Mouse (Mus musculus): ENCODE measurements around the gene Tbc1d20.
"Not testable (repeated sequence)": the region's sequence is repeated elsewhere in the genome, so short reads cannot be mapped to it uniquely, and the experiment has no call there.

The Tbc1d20 gene

DNA sequence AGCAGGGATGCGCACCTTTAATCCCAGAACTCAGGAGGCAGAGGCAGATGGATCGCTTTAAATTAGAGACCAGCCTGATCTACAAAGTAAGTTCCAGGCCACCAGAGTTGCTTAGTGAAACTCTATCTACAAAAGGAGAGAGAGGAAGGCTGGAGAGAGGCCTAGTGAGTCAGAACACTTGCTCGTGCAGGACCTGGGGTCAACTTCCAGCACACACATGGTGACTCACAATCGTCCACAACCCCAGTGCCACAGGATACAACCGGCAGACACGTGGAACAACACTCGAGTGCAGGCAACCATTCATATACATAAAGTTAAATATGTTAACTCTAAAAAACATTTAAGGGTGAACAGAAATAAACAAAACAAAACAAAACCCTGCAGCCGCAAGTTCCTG is 33.0 kb downstream of the Tbc1d20 start:
- DNase-seq (ENCODE audit: low spot score), result no peak

DNA sequence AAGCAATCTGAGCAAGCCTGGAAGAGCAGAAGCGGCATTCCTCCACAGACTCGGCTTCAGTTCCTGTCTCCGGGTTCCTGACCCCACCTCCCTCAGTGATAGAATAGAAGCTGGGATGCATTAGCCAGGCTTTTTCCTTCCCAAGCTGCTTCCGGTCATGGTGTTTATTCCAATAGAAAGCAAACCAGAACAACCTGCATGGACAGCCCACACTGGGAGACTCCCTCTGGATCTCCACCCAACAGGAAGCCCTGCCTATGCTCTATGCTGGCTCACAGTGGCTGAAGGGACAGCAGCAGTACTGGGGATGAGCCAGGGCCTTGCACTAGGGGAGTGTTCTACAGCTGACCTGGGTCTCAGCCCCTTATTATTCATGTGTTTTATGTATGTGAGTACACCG is 34.4 kb downstream of the Tbc1d20 start:
- DNase-seq (ENCODE audit: low spot score), result no peak

GRCm38 (mm10) chr2:152330858-152331423 is 37.3 kb downstream of the Tbc1d20 start:
- no peak for DNase-seq (ENCODE audit: low spot score)

- DNase-seq (ENCODE audit: low spot score), result peak; percentile 91
These were observed 38.6 kb downstream of the Tbc1d20 start, which contains the start of gene Rbck1 for GRCm38 (mm10) chr2:152332101-152332825. Gene Rbck1, minus strand, starts transcription at chr2:152332653.

DNA sequence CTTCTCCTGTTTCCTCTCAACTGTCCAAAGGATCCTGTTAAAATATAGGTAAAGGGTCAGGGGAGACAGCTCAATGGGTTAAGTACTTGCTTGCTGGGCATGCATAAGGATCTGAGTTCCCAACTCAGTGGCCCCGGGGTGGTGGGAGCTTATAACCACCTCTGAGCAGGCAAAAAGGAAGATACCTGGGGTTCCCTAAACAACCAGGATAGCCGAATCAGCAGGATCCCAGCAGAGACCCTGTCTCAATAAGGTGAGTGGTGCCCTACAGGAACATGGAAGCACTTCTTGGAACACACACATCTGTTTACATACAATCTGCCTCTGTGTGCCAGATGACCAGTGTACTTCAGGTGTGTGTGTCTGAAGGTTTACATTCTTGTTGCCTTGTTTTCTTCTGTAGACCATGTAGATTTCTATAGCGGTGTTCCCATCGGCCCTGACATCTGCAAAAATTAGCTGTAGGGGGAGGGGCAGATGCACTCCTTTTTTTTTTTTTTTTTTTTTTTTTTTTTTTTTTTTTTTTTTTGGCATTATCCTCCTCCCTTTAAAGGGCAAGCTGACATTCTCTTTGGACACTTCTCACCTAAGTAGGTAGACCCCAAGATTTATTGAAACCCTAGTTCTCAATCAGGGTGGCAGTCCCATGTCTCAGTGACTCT is 39.8 kb downstream of the Tbc1d20 start:
- DNase-seq (ENCODE audit: low spot score), result no peak

DNA sequence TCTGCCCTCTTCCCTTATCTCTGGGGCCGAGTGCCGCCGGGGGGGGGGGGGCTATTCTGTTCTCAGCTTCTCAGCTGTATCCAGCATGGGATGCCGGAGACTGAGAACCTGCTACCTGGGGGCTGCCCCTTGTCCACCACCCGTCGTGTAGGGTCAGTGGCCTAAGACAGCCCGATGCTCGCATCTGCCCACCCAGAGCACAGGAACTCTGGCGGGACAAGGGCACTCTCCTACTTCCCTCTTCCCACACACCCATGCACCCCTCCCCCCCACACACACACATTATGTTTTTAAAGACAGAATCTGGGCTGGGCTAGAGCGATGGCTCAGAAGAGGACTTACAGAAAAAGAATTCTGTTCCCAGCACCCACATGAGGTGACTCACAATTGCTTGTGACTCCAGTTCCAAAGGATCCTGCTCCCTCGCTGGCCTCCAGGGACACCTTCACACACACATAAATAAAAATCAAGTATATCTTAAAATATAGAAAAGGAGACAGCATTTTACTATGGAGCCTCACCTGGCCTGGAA is 41.7 kb downstream of the Tbc1d20 start:
- DNase-seq (ENCODE audit: low spot score), result no peak

GRCm38 (mm10) chr2:152336856-152337255 is 43.2 kb downstream of the Tbc1d20 start:
- no peak for DNase-seq (ENCODE audit: low spot score)

GRCm38 (mm10) chr2:152337591-152338212 is 44.1 kb downstream of the Tbc1d20 start:
- no peak for DNase-seq (ENCODE audit: low spot score)

- no peak for DNase-seq (ENCODE audit: low spot score)
These were observed 44.7 kb downstream of the Tbc1d20 start for GRCm38 (mm10) chr2:152338319-152338718.

DNA sequence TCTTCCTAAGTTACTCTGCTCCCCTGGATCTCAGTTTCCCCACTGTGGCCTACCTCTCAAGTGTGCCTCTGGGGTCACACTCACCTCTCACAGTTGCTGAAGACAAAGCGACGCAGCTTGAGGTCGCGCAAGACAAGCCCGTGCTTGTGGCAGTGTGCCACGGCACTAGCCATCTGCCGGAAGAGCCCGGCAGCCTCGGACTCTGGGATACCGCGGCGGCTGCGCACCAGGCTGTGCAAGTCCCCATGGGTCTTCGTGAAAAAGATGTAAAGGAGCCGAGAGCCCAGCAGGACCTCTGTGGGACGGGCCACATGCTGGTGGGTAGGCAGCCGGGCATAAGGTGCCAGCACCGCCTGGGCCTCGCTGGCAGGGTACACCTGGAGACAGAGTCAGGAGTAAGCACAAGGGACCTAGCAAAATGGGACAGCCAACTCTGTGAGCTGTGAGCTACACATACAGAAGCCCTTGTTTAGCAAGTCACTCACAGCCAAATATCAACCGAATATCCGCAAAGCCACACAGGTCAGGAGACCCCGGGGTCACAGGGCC is 46.1 kb downstream of the Tbc1d20 start:
- no peak for DNase-seq (ENCODE audit: low spot score)

DNA sequence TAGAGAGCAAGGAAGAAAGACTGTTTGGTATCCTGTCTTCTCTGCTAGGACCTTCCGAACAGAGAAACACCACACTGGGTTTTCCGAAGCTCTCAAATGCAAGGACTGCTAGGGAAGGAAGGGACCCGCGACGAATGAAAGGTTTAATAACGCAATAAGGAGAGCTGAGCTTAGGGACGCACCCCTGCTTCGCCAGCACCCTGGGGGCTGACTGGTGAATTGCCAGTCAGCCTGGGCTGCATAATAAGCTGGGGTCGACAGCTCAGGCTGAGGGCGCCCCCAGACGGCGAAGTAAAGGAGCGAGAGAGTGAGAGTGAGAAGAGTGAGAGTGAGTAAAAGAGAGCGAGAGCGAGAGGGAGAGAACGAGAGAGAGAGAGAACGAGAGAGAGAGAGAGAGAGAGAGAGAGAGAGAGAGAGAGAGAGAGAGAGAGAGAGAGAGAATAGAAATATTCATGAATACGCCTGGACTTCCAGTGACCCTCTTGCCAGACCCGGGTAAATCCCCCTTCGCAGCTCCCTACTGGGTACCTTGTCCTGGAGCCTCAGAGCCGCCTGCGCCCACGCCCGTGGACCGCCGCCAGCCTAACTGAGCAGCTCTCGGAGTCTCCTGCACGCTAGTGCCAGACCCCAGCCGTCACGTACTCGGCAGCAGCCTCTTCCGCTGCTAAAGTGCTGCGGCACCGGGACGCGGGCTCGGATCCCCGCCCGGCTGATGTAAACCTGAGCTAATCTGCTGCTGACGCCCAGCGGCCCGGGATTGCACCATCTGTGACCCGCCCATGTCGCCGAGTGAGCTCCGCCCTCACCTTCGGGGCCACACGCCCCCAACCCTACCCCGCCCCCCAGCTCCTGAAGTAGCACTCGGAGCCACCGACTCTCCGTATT is 49.9 kb downstream of the Tbc1d20 start, which contains the start of gene Trib3:
Trib3 (minus strand) TSS at position 704 of the 885 bp plus-strand sequence.
- DNase-seq (ENCODE audit: low spot score), result peak; percentile 63

- DNase-seq (ENCODE audit: low spot score), result no peak
These were observed 50.7 kb downstream of the Tbc1d20 start for GRCm38 (mm10) chr2:152344361-152344760.

GRCm38 (mm10) chr2:152344909-152345308 is 51.3 kb downstream of the Tbc1d20 start:
- no peak for DNase-seq (ENCODE audit: low spot score)

DNA sequence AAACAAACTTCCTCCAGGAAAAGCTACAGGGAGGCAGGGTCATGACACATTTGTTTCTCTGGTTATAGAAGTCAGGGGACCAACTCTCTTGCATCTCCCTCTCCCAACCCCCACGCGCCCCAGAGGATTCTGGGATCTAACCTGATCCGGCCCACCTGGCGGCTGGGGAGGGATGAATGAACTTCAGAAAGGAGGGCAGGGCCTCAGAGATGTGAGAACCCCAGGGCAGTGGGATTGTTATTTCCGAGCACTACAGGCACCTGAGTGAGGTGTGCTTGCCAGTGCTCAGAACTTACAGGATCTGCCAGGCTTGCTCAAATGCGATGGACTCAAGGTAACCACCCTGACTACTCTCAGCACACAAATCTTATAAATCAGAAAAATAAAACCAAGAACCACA is 51.8 kb downstream of the Tbc1d20 start:
- DNase-seq (ENCODE audit: low spot score), result no peak

DNA sequence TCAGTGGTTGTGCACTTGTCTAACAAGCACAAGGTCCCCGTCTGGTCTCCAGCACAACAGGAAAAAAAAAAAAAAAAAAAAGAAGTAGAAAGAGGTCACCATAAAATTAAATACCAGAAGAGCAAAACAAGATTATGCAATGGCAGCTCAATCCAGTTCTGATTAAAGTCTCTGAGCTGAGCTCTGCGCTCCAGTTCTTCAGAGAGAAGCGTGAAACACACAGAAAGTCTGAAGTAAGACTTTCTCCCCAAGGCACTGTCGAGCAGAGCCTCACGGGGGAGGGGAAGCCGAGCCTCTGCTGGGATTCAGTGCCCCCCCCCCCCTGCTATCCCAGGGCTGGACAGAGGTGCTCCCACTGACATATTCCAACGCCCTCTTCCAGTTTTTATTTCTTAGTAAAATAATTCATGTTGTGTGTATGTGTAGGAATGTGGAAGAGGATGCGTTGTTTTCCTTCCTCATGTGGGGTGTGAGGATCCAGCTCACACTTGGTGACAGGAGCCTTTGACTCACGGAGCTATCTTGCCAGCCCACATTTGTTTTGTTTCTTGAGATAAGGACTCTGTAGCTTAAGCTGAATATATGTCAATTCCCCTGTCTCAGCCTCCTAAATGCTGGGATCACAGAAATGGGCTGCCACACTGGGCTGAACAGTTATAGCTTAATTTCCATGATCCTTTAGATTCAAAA is 53.3 kb downstream of the Tbc1d20 start:
- DNase-seq (ENCODE audit: low spot score), result no peak

DNA sequence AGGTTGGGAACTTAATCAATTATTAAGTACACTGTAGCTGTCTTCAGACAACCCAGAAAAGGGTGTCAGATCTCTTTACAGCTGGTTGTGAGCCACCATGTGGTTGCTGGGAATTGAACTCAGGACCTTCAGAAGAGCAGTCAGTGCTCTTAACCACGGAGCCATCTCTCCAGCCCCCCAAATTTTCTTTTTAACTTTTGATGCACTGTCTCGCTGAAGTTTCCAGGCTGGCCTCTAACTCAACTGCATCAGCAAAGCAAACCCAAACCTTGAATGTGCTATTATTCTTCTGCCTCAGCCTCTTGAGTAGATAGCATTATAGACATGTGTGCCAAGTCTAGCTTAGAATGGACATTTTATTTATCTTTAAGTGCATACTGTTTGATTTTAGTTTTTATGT is 54.1 kb downstream of the Tbc1d20 start:
- no peak for DNase-seq (ENCODE audit: low spot score)

DNA sequence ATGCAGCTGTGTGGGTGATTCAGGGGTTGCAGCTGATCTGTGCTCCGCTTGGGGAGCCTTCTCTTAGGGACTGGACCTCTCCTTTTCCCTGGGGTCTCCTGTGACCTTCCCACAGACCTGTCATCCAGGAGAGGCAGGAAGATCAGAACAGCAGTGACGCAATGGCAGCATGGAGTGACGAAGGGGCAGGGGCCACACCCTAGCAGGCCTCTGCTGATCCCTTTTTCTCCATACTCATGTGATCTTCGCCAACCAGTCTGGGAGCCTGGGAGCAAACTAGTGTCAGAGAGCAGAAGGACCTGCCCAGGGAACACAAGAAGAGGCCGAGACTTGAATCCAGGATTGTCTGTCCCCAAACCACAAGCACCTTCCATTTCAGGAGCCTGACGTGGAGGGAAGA is 55.6 kb downstream of the Tbc1d20 start:
- no peak for DNase-seq (ENCODE audit: low spot score)

DNA sequence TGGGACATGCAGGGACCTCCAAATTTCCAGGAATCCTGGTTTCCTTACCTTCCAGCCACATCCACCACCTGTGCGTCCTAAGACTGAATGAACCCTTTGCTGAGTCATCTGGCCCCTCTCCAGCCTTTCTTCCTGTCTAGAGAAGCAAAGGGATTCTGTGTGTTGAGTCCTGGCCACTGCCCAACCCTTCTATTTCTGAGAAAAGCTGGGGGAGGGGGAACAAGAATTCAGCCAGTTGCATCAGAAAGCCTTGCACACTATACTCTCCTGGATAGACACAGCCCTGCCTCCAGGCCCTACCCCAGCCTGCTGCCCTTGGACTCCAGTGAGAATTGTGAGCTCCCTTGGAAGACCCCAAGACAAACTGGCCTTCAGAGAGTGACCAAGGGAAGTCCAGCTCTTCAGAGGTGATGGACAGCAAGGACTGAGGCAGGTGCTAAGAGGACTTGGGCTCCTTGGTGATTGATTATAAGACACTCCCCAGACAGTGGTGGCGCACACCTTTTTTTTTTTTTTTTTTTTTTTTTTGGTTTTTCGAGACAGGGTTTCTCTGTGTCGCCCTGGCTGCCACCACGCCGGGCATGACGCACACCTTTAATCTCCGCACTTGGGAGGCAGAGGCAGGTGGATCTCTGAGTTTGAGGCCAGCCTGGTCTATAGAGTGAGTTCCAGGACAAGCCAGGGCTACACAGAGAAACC is 56.4 kb downstream of the Tbc1d20 start:
- no peak for DNase-seq (ENCODE audit: low spot score)

DNA sequence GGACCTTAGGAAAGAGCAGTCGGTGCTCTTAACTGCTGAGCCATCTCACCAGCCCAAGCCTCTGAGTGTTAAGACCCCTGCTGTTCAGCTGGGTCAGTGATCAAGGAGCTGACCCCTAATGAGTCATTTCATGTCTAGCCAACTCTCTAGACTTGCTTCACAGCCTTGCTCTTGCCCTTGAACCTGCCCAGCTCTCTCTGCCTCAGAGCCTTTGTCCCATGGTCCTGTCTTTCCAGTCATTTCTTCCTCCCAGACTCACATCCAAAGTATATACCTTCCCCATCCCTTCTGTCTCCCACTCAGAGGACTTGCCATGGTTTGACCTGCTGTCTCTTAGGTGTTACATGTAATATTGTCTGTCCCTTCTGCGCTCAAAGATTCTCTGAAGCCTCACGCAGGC is 63.6 kb downstream of the Tbc1d20 start:
- DNase-seq (ENCODE audit: low spot score), result no peak

- not testable (repeated sequence) for DNase-seq (ENCODE audit: low spot score)
These were observed 65.3 kb downstream of the Tbc1d20 start for GRCm38 (mm10) chr2:152358977-152359376.

Measured in layer of hippocampus, adult 11-12 months (tissue).